Mouse (Mus musculus): ENCODE data around the gene Frmpd3.

DNA sequence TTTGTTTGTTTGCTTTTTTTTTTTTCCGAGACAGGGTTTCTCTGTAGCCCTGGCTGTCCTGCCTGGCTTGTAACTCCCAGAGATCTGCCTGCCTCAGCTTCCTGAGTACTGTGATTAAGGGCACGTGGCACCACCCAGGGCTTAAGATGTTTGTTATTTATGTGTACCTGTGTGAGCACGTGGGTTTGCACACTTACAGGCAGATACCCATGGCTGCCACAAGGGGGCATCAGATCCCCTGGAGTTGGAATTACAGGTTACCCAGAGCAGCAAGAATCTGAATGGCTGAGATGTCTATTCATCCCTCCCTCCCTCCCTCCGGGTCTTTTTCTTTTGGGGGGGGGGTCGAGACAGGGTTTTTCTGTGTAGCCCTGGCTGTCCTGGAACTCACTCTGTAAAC lies 137.1 kb downstream of the Frmpd3 start:
- TF ChIP-seq USF1 (IDR thresholded peaks at IDR 0.05; ENCODE audit: low read depth, low read length) (peak; percentile 72), CTCF (IDR thresholded peaks at IDR 0.05 in 2 of 3, conservative IDR thresholded peaks at IDR 0.05 in 1 of 3; ENCODE audit: control insufficient read depth in 1 of 3, insufficient read depth in 1 of 3, low read depth in 2 of 3, low read length in 3 of 3, poor library complexity in 1 of 3, severe bottlenecking in 1 of 3) (peak; percentile 81 to 86 (median 82)), MXI1 (IDR thresholded peaks at IDR 0.05; ENCODE audit: low read depth, low read length) (peak; percentile 91), POLR2A (IDR thresholded peaks at IDR 0.05; ENCODE audit: control insufficient read depth in 1 of 2, insufficient read depth in 1 of 2, low read depth in 1 of 2, low read length in 2 of 2, poor library complexity in 1 of 2) (no peak), ZMIZ1 (IDR thresholded peaks at IDR 0.05; ENCODE audit: low read depth, low read length) (no peak)
